Mouse (Mus musculus) bone marrow, adult 2 months (tissue): ENCODE data around the gene Gls.

Experiments used
- CTCF ChIP-seq: fragments of 200-500 bp; IDR thresholded peaks from 2 replicates; pipeline ENCODE4 v1.5.1; 2011; ENCODE audit warnings: low read length, control low read depth; ENCODE audit not compliant: control insufficient read depth, insufficient read depth
- POLR2A ChIP-seq: fragments of 200-500 bp; IDR thresholded peaks from 2 replicates; pipeline ENCODE4 v1.6.1; 2011; ENCODE audit warnings: low read depth, mild to moderate bottlenecking, control low read depth, low read length, borderline replicate concordance; ENCODE audit not compliant: control insufficient read depth

- TF ChIP-seq POLR2A (no peak), CTCF (no peak)
Measured at GRCm38 (mm10) chr1:52127350-52127749, 105.7 kb downstream of the Gls start.
